Mouse (Mus musculus) stomach, embryonic 15.5 days (tissue): ENCODE results near the gene Bicral. TPM values are rescaled to one million over a fixed set of nuclear protein-coding genes. Genes with fewer than 3 reads are reported as not detected.

Source experiments
- ATAC-seq: fragments of 200-750 bp; cut with Nextera tagmentation; 2 replicates; pipeline ENCODE4 v1.8.0; 2017; ENCODE audit warnings: low read depth, moderate number of reproducible peaks, moderate TSS enrichment; ENCODE audit not compliant: insufficient read depth, low FRiP score
- H3K27ac ChIP-seq: fragments of 300-500 bp; sonication (generic); 2 replicates; pipeline ENCODE4 v1.5.1; 2015; ENCODE audit warnings: mild to moderate bottlenecking, inconsistent platforms
- H3K27me3 ChIP-seq: fragments of 300-500 bp; sonication (generic); replicated peaks from 2 replicates; pipeline ENCODE4 v1.6.1; 2015; ENCODE audit warnings: inconsistent platforms
- H3K36me3 ChIP-seq: fragments of 300-500 bp; sonication (generic); 2 replicates; pipeline ENCODE4 v1.6.1; 2015; ENCODE audit warnings: inconsistent platforms
- H3K4me1 ChIP-seq: fragments of 300-500 bp; sonication (generic); 2 replicates; pipeline ENCODE4 v1.6.1; 2015; ENCODE audit warnings: inconsistent platforms
- H3K4me2 ChIP-seq: fragments of 300-500 bp; sonication (generic); 2 replicates; pipeline ENCODE4 v1.6.1; 2015; ENCODE audit warnings: mild to moderate bottlenecking, inconsistent platforms
- H3K4me3 ChIP-seq: fragments of 300-500 bp; sonication (generic); replicated peaks from 2 replicates; pipeline ENCODE4 v1.5.1; 2015; ENCODE audit warnings: inconsistent platforms
- H3K9ac ChIP-seq: fragments of 300-500 bp; sonication (generic); 2 replicates; pipeline ENCODE4 v1.6.1; 2015; ENCODE audit warnings: inconsistent platforms
- H3K9me3 ChIP-seq: fragments of 300-500 bp; sonication (generic); 2 replicates; pipeline ENCODE4 v1.6.1; 2016; ENCODE audit warnings: inconsistent platforms
- WGBS: fragments of 180-500 bp; shearing (Covaris S2); methylation state at CpG from one replicate; pipeline ENCODE4 v1.1.7; 2015; 5-methylcytosine and 5-hydroxymethylcytosine counted together
- polyA plus RNA-seq: library from polyadenylated mRNA; unstranded; fragments of >200 nt; fragmentation: Nextera tagmentation; extraction: Ambion mirVana; gene quantifications from 2 replicates; pipeline ENCODE4 v1.2.1, GENCODE M21; 2015

Bicral gene
- polyA plus RNA-seq, 1 experiment from 2014 or later, result 4.6 TPM

- Histone ChIP-seq H3K9me3 (no peaks in the 10 kb centered on the region), H3K4me2 (no peak overlapping the region), H3K9ac (no peak overlapping the region), H3K27me3 (no peaks in the 10 kb centered on the region), H3K27ac (no peak overlapping the region), H3K36me3 (no peaks in the 10 kb centered on the region), H3K4me1 (no peaks in the 10 kb centered on the region), H3K4me3 (no peak overlapping the region)
- 81% methylated on average over 5 of the region's 5 CpGs for WGBS
- no peak for ATAC-seq
Observed at GRCm38 (mm10) chr17:46786952-46787351, 71.3 kb downstream of the Bicral start.

GRCm38 (mm10) chr17:46783222-46783565, 75.1 kb downstream of the Bicral start:
- Histone ChIP-seq H3K9me3 (no peaks in the 10 kb centered on the region), H3K36me3 (peaks cover 24% of the 10 kb centered on the region), H3K4me3 (peak overlapping the region; percentile 76), H3K4me1 (no peaks in the 10 kb centered on the region), H3K9ac (no peak overlapping the region), H3K4me2 (peak overlapping the region; percentile 60; the same call in 1 of the 2 replicates), H3K27ac (peak overlapping the region; percentile 85), H3K27me3 (no peaks in the 10 kb centered on the region)
- 79% methylated on average over 2 of the region's 2 CpGs for WGBS
- ATAC-seq, result no peak

DNA sequence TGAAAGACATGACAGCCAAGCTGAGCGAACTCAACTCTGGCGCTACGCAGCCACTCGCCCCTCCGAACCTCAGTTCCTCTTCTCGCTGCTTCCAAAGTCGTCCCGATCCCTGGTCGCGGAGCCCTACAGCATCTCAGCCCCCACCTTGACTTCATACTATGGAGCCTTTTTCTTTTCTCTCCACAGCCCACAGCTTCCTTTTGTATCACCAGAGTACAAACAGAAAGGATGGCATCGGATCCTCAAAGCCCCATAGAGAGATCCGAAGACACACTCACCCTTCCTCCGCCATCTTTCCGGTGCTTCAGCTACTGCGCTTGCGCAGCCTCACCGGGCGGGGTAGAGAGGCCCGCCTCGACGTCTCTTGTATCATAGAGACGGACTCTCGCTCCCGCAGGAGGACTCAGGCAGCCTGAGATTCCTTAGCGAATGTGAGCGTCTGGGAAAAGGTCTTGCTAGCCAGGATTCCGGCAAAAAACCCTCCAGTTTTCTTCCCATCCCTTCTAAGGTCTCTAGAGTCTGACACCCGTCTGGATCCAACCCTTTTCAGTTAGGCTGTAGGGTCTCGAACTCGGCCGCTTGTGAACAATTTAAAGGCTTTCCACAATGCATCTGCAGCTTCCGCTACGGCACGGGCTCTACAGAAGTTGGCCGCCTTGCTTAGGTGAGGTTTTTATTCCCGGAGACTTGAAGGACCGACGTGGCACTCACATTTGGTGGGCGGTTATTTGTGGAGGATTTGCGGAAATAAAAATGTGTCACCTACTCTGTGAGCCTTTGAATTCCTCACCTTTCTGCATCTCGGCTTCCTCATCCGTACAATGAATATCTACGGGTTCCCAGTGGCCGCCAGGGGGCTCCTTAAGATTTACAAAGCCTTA, 75.7 kb downstream of the Bicral start, which contains the start of gene Rpl7l1:
Gene Rpl7l1, minus strand, starts transcription at position 332 of the 881 bp plus-strand sequence.
- peaks cover 30% of the 10 kb centered on the region for H3K36me3 ChIP-seq
- H3K4me3 ChIP-seq, result peak within 1 kb of the TSS; percentile 76
- H3K9ac ChIP-seq, result peak within 1 kb of the TSS; percentile 69
- H3K27ac ChIP-seq, result peak within 1 kb of the TSS; percentile 85
- H3K9me3 ChIP-seq, result no peaks in the 10 kb centered on the region
- under 1% methylated on average over 44 of the region's 44 CpGs for WGBS
- peak; percentile 95 for ATAC-seq
- H3K27me3 ChIP-seq, result no peaks in the 10 kb centered on the region
- no peaks in the 10 kb centered on the region for H3K4me1 ChIP-seq
- peak within 1 kb of the TSS; percentile 60 for H3K4me2 ChIP-seq

- Histone ChIP-seq H3K4me3 (peak overlapping the region; percentile 76), H3K27ac (peak overlapping the region; percentile 85), H3K4me2 (peak overlapping the region; percentile 60), H3K9me3 (no peaks in the 10 kb centered on the region), H3K4me1 (no peaks in the 10 kb centered on the region), H3K9ac (peak overlapping the region; percentile 69), H3K36me3 (peaks cover 36% of the 10 kb centered on the region), H3K27me3 (no peaks in the 10 kb centered on the region)
- WGBS, result 3% methylated on average over 11 of the region's 11 CpGs
- no peak for ATAC-seq
Observed at GRCm38 (mm10) chr17:46781876-46782275, 76.4 kb downstream of the Bicral start.

DNA sequence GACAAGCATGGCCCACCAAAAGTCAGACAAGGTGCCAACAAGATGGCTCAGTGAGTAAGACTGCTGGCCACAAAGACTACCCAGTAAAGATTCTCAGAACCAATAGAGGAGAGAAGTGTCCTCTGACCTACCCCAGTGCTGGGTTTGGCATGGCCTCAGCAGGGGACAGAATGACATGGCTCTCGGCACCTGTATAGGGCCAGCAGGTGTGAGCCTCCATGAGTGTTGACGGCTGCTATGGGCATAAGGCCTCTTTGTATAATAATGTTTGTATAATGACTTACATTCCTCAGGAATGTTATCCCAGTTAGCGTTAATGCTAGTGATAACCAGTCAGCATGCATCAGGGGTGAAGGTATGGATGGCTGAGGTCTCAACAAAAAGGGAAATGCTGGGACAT, 82.2 kb downstream of the Bicral start:
- Histone ChIP-seq H3K27me3 (no peaks in the 10 kb centered on the region), H3K4me2 (no peak overlapping the region), H3K9me3 (no peaks in the 10 kb centered on the region), H3K9ac (no peak overlapping the region), H3K27ac (peak overlapping the region; percentile 36; the same call in 1 of the 2 replicates), H3K4me3 (no peak overlapping the region), H3K36me3 (peaks cover 54% of the 10 kb centered on the region), H3K4me1 (peaks cover 11% of the 10 kb centered on the region)
- ATAC-seq, result no peak
- WGBS, result 58% methylated on average over 3 of the region's 3 CpGs

DNA sequence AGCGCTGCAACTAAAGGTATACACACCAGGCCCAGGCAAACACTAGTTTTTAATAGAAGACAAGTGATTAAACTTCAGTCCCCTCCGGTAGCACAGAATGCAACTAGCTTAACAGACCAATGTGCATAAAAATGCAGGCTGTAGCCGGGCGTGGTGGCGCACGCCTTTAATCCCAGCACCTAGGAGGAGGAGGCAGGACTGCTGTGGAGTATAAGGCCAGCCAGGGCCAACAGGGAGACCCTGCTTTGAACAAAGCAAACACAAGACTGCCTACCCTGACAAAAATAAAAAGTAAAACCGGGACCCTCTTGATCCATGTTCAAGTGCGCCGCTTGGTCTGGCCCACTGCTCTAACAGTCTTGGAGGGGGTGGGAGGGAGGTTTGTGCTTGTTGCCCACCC, 83.2 kb downstream of the Bicral start:
- Histone ChIP-seq H3K4me1 (peaks cover 11% of the 10 kb centered on the region), H3K36me3 (peaks cover 48% of the 10 kb centered on the region), H3K4me3 (no peak overlapping the region), H3K4me2 (no peak overlapping the region), H3K27ac (no peak overlapping the region; the same call in 1 of the 2 replicates), H3K27me3 (no peaks in the 10 kb centered on the region), H3K9ac (no peak overlapping the region), H3K9me3 (no peaks in the 10 kb centered on the region)
- ATAC-seq, result no peak
- 89% methylated on average over 9 of the region's 9 CpGs for WGBS

DNA sequence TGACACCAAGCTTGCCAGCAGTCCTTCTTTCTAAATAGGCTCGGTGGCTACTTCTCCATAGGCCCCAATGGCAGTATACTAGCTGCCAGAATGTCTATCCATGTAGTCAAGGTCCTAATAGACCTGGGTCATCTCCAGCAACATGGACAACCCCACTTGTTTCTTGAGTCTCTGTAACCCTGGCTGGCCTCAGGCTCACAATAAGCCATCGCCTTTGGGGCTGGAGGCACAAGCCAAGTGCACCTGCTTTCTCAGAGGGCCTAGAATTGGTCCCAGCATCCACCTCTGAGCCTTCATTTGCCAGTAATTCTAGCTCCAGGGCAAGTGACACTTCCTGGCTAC, 84.2 kb downstream of the Bicral start:
- H3K4me1 ChIP-seq, result peaks cover 11% of the 10 kb centered on the region
- H3K27me3 ChIP-seq, result no peaks in the 10 kb centered on the region
- ATAC-seq, result no peak
- no peak overlapping the region for H3K9ac ChIP-seq
- no peaks in the 10 kb centered on the region for H3K9me3 ChIP-seq
- peaks cover 40% of the 10 kb centered on the region for H3K36me3 ChIP-seq
- peak overlapping the region; percentile 48; the same call in 1 of the 2 replicates for H3K27ac ChIP-seq
- peak overlapping the region; percentile 79 for H3K4me2 ChIP-seq
- WGBS, result 43% methylated on average over 2 of the region's 2 CpGs
- H3K4me3 ChIP-seq, result no peak overlapping the region

DNA sequence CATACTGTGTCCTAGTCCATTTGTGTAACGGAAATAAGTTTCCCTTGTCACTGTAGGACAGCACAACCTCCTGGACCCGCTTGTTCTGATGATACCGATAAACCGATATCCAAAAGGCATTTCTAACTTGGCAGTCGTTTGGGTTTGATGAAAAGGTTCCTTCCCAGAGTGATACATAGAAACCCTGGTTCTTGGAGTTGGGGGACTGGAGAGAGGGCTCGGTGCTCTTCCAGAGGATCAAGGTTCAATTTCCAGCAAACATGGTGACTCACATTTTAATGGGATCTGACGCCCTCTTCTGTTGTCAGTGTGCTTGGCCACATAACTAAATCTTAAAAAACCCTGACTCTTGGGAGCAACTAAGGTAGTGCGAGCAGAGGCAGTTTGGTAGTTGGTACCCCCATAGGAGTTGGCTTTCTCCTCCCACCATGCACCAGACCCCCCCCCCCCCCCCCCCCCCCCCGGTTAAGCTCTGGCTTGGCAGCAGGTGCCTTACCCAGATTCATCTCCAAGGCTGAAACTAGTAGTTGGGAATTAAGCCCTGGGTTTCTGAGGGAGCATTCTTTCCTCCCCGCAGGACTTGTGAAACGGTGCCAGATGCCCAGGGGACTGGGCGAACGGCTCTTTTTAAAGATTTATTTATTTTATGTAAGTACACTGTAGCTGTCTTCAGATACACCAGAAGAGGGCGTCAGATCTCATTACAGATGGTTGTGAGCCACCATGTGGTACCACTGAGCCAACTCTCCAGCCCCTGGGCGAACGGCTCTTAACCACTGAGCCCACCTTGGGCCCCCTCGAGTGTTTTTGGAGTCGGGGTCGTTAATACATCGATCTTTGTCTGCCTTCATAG, 84.8 kb downstream of the Bicral start:
- 8% methylated on average over 19 of the region's 20 CpGs for whole genome bisulfite sequencing
- Histone ChIP-seq H3K27me3 (no peaks in the 10 kb centered on the region), H3K4me3 (peak overlapping the region; percentile 95), H3K9me3 (no peaks in the 10 kb centered on the region), H3K4me2 (peak overlapping the region; percentile 79), H3K4me1 (peaks cover 11% of the 10 kb centered on the region), H3K36me3 (peaks cover 34% of the 10 kb centered on the region), H3K27ac (peak overlapping the region; percentile 92), H3K9ac (peak overlapping the region; percentile 89)
- ATAC-seq, result peak; percentile 3; the same call in 1 of the 2 replicates

DNA sequence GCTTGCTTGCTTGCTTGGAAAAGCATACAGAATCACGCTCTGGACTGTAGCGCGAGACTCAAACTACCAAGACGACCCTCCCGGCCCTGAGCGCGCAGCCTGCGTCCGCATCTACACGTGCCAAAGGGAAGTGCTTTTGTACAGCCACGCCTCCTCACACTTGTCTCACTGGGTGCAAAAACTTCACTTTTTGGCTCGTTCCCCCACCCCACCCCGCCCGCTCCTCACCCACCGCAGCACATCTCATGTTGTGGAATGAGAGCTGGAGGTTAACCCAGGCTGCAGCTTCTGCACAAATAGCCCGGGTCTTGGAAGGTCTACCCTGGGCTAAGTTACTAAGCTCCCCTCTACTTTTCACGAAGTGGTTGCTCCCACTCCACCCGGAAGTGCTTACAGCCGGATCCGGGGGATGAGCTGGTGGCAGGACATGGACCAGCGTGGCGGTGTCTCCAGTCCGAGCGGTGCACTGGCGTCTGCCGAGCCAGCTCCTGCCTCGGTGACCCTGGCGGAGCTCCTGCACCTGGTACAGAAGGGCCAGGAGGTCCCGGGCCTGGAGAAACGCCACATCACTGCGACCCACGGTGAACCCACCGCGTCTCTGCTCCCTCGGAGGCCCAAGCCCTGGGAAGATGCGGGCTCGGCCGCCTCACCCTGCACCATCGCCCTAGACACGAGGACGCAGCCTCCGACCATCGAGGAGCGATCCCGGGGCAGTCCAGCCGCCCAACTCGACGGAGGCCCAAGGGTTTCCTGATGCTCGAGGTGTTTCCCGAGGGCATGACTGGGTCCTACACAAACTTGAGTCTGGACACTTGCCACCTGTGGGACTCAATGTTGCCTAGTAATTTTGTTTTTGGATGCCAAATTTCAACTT, 85.6 kb downstream of the Bicral start, which contains the start of gene 2310039H08Rik:
Gene 2310039H08Rik, plus strand, starts transcription at position 232 of the 874 bp plus-strand sequence.
- peak within 1 kb of the TSS; percentile 79 for H3K4me2 ChIP-seq
- peak within 1 kb of the TSS; percentile 95 for H3K4me3 ChIP-seq

DNA sequence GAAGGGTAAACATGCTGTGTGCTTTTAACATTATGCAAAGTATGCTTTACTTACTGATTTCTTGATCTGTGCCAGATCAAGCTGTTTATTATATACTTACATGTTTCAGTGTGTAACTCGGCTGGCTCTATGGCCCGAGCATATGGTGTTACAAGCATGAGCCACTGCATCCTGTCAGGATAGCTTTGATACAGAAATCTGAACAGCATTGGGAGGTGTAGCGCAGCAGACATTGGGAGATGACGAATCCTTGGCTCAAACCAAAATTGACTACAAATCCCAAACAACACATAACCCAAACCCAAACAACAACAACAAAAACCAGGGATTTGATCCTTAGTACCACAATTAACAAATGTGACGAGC, 86.3 kb downstream of the Bicral start:
- peak overlapping the region; percentile 79 for H3K4me2 ChIP-seq
- H3K9ac ChIP-seq, result no peak overlapping the region; the same call in 1 of the 2 replicates
- H3K9me3 ChIP-seq, result no peaks in the 10 kb centered on the region
- no peak for ATAC-seq
- peak overlapping the region; percentile 92 for H3K27ac ChIP-seq
- H3K36me3 ChIP-seq, result peaks cover 19% of the 10 kb centered on the region
- H3K27me3 ChIP-seq, result no peaks in the 10 kb centered on the region
- WGBS, result 3% methylated on average over 5 of the region's 5 CpGs
- peaks cover 11% of the 10 kb centered on the region for H3K4me1 ChIP-seq
- H3K4me3 ChIP-seq, result peak overlapping the region; percentile 95

More for the DNA sequence above, 85.6 kb downstream of the Bicral start, which contains the start of gene 2310039H08Rik:
- under 1% methylated on average over 50 of the region's 50 CpGs for WGBS
- Histone ChIP-seq H3K27me3 (no peaks in the 10 kb centered on the region), H3K9me3 (no peaks in the 10 kb centered on the region), H3K9ac (peak within 1 kb of the TSS; percentile 89), H3K36me3 (peaks cover 25% of the 10 kb centered on the region), H3K4me1 (peaks cover 11% of the 10 kb centered on the region), H3K27ac (peak within 1 kb of the TSS; percentile 92)
- peak; percentile 81 for ATAC-seq

DNA sequence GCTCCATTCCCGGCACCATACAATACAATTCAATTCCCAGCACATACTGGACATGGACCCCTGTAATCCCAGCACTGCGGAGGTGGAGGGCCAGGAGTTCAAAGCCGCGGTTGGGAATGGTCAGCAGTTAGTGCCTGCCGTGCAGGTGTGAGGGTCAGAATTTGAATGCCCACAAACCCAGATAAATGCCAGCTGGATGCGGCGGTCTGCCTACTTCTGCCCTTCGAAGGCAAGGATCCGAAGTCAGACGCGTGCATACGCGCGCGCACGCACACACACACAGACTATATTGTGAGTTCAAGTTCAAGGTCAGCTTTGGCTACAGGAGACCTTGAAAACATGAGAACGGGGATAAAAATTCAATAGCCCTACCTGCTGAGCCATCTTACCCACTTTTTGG, 86.7 kb downstream of the Bicral start:
- Histone ChIP-seq H3K9ac (no peak overlapping the region), H3K4me3 (peak overlapping the region; percentile 95), H3K27ac (peak overlapping the region; percentile 92), H3K36me3 (peaks cover 17% of the 10 kb centered on the region), H3K4me1 (peaks cover 11% of the 10 kb centered on the region), H3K9me3 (no peaks in the 10 kb centered on the region), H3K4me2 (peak overlapping the region; percentile 79), H3K27me3 (no peaks in the 10 kb centered on the region)
- no peak for ATAC-seq
- 60% methylated on average over 17 of the region's 17 CpGs for WGBS
